Mouse (Mus musculus): Measurements from ENCODE around the gene Mgarp.
A peak's percentile ranks its signal among the peaks of the same experiment; 100 is the strongest.
"Not testable (repeated sequence)": the region's sequence is repeated elsewhere in the genome, so short reads cannot be mapped to it uniquely, and the experiment has no call there.

Mgarp gene

GRCm38 (mm10) chr3:51396219-51397068 lies at the start of gene Mgarp:
Gene Mgarp (minus strand): TSS chr3:51396738.
- peak; percentile 71 for DNase-seq

- DNase-seq = no peak
These were observed 38.5 kb upstream of the Mgarp start for GRCm38 (mm10) chr3:51434871-51435595.

GRCm38 (mm10) chr3:51434364-51434763 lies 37.8 kb upstream of the Mgarp start:
- not testable (repeated sequence) for DNase-seq

- DNase-seq = no peak
These were observed 28.9 kb upstream of the Mgarp start for GRCm38 (mm10) chr3:51425394-51425793.

GRCm38 (mm10) chr3:51421921-51422320 lies 25.4 kb upstream of the Mgarp start:
- DNase-seq = no peak

GRCm38 (mm10) chr3:51417966-51418365 lies 21.4 kb upstream of the Mgarp start:
- no peak for DNase-seq

- no peak for DNase-seq
These were observed 20.9 kb upstream of the Mgarp start for GRCm38 (mm10) chr3:51417485-51417884.

- no peak for DNase-seq
These were observed 20.6 kb upstream of the Mgarp start for GRCm38 (mm10) chr3:51417135-51417458.

- peak; percentile 53 for DNase-seq
These were observed 20.0 kb upstream of the Mgarp start for GRCm38 (mm10) chr3:51416364-51417134.

- DNase-seq = no peak
These were observed 19.5 kb upstream of the Mgarp start for GRCm38 (mm10) chr3:51416073-51416363.

GRCm38 (mm10) chr3:51415098-51416072 lies 18.8 kb upstream of the Mgarp start, which contains the start of gene Naa15:
Gene Naa15 (plus strand): TSS chr3:51415148.
- peak; percentile 96 for DNase-seq

- no peak for DNase-seq
These were observed 16.7 kb upstream of the Mgarp start for GRCm38 (mm10) chr3:51413276-51413675.

- no peak for DNase-seq
These were observed 15.9 kb upstream of the Mgarp start for GRCm38 (mm10) chr3:51412457-51412856.

GRCm38 (mm10) chr3:51408561-51409183 lies 12.1 kb upstream of the Mgarp start, which contains the start of gene Ndufc1:
Gene Ndufc1 (minus strand): TSS chr3:51408988.
- DNase-seq = peak; percentile 98

- peak; percentile 10 for DNase-seq
These were observed 11.5 kb upstream of the Mgarp start for GRCm38 (mm10) chr3:51407870-51408560.

- no peak for DNase-seq
These were observed 6.1 kb upstream of the Mgarp start for GRCm38 (mm10) chr3:51402628-51403027.

- not testable (repeated sequence) for DNase-seq
These were observed 5.5 kb upstream of the Mgarp start for GRCm38 (mm10) chr3:51402054-51402453.

GRCm38 (mm10) chr3:51400682-51401081 lies 4.1 kb upstream of the Mgarp start:
- no peak for DNase-seq

GRCm38 (mm10) chr3:51399531-51399930 lies 3.0 kb upstream of the Mgarp start:
- DNase-seq = no peak

GRCm38 (mm10) chr3:51398667-51399066 lies 2.1 kb upstream of the Mgarp start:
- DNase-seq = no peak

GRCm38 (mm10) chr3:51397700-51398299 lies 1.3 kb upstream of the Mgarp start:
- no peak for DNase-seq
